Mouse (Mus musculus): ENCODE measurements around the gene Mcf2.

The Mcf2 gene

GRCm38 (mm10) chrX:60178744-60179458 is at the start of gene Mcf2:
TSS of gene Mcf2 (minus strand) at chrX:60179089.
- DNase-seq (ENCODE audit: low read depth, low spot score), result no peak

GRCm38 (mm10) chrX:60187726-60188125 is 8.8 kb upstream of the Mcf2 start:
- no peak for DNase-seq (ENCODE audit: low read depth, low spot score)

DNA sequence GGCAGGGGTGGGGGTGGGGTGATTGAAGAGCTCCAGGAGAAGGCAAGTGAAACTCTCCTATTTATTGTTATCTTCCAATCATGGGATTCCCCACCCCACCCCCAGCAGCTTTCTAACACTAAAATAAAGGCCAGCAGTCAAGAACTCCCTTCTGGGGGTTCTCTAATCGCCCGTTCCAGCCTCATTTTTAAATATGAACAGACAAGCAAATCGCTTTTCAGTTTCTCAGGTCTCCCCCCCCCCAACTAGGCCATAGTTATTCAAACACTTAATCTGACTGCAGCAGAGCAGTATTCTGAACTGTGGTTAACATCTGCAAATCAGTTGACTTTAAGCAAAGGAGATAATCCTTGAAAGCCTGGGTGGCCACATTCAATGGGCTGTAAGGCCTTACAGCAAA is 3.7 kb upstream of the Mcf2 start:
- DNase-seq (ENCODE audit: low read depth, low spot score), result no peak

- peak; percentile 1 for DNase-seq (ENCODE audit: low read depth, low spot score)
Measured at GRCm38 (mm10) chrX:60178025-60178743, 705 bp downstream of the Mcf2 start.

- DNase-seq (ENCODE audit: low read depth, low spot score), result no peak
Measured at GRCm38 (mm10) chrX:60170106-60170505, 8.8 kb downstream of the Mcf2 start.

DNA sequence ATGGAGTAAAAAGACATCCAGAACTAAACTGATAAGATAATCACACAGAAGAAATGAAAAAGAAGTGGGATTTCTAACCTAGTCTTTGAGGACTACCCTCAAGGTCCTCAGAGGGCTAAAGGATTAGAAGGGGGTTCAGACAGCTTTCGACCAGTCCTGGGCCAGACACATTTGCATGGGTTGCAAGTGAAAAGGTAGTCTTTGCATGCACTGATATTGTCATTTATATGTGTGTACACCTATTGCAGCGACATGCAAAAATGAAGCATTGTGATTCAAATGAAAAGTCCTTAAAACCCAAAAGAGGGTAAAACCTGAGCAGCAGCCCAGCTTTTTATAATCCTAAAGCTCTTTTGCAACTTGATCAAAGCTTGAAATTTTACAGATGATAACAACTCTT is 9.4 kb downstream of the Mcf2 start:
- DNase-seq (ENCODE audit: low read depth, low spot score), result no peak

DNA sequence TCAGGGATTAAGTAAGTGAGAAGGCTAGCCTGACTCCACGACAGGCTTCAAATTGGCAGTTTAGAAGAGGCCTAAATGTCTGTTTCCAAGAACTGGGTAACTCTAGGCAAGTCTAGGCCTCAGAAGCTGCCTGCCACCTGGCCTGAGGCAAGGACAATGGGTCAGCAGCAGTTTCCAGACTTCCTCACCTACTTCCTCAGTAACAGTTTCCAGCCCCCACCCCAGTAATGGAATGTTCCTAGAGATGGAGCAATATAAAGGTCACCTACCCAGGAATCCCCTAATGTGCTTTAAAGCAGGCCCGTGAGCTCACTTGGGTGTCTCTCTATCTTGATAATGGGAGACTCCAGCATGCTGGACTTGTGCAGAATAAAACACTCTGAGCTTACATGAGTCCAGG is 10.1 kb downstream of the Mcf2 start:
- no peak for DNase-seq (ENCODE audit: low read depth, low spot score)

- DNase-seq (ENCODE audit: low read depth, low spot score), result peak; percentile 51
Measured at GRCm38 (mm10) chrX:60147268-60147974, 31.5 kb downstream of the Mcf2 start.

- DNase-seq (ENCODE audit: low read depth, low spot score), result peak; percentile 3
Measured at GRCm38 (mm10) chrX:60075359-60075758, 103.5 kb downstream of the Mcf2 start.

DNA sequence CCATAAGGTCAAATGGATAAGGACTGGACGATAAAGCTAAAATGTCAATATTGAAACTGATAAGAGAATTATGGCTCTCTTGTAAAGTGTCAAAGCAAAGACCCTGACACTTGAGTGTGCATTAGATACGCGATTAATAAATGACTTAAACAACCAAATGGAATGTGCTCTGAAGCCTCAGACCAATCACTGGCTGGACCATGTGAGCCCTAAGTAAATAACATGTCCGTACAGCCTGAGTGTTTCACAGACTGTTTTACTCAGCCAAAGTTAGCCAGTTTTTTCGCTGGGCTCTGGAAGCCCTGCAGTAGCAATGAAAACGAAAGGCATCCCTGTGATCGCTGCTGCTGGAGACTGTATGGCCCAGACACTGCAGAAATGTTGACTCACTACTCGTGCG is 123.7 kb downstream of the Mcf2 start:
- no peak for DNase-seq (ENCODE audit: low read depth, low spot score)

DNA sequence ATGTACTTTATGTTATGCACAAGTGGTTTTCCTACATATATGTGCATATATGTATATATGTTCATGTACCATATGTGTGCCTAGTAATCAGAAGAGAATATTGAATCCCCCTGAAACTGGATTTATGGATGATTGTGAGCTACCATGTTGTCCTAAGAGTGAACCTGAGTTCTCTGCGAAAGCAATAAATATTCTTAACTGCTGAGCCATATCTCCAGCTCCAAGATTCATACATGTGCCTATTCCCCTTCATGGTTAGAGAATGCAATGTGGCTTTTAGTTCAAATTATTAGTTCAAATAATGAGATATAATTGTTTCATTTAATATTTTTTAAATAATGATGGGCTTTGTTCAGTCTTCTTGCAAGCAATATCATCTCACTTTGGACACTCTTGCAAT is 124.1 kb downstream of the Mcf2 start:
- DNase-seq (ENCODE audit: low read depth, low spot score), result no peak

GRCm38 (mm10) chrX:60026654-60027053 is 152.2 kb downstream of the Mcf2 start:
- peak; percentile 55 for DNase-seq (ENCODE audit: low read depth, low spot score)

- DNase-seq (ENCODE audit: low read depth, low spot score), result no peak
Measured at GRCm38 (mm10) chrX:60021595-60021994, 157.3 kb downstream of the Mcf2 start.

DNA sequence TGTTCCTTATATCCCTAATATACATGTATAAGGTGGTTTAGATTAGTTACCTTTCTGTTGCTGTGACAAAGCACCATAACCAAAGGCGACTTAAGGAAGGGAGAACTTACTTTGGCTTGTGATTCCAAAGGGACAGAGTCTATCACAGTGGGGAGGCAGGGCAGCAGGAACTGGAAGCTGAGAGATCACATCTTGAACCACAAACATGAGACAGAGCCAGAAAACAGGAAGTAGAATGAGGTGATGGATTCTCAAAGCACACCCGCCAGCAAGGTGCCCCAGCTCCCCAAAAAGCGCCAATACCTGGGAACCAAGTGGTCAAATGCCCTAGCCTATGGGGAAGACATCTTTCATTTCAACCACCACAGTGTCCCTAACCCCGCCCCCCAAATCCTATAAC is 157.9 kb downstream of the Mcf2 start:
- DNase-seq (ENCODE audit: low read depth, low spot score), result no peak

GRCm38 (mm10) chrX:60014588-60014987 is 164.3 kb downstream of the Mcf2 start:
- DNase-seq (ENCODE audit: low read depth, low spot score), result no peak

DNA sequence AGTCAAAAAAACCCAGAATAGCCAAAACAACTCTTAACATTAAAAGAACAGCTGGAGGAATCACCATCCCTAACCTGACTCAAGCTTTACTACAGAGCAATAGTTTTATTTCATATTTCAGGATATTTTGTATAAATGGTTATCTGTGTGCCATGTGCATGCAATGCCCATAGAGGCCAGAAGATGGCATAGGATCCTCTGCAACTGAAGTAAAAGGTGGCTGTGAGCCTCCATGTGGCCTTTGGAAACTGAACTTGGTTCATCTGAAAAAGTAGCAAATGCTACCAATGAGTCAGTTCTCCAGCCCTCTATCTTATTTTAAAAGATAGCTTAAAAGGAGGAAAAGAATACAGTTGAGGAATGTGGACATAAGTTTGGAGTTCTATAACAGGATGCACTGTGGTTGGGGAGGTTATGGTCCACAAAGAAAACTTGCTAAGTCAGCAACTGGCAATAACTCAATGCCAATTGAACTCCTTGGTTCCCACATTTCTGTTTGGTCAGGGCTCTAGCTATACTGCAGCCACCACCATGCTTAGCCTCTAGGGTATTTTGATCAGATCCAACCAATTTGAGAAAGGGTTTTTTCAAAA is 165.7 kb downstream of the Mcf2 start:
- peak; percentile 58 for DNase-seq (ENCODE audit: low read depth, low spot score)
